Mouse (Mus musculus) kidney, postnatal 10 days (tissue): ENCODE measurements at regions not wholly inside any gene's neighbourhood (a gene's known extent, or its start where the extent isn't known, plus 50 kb on each side); places are given as distances from the start of the nearest gene placed in this dataset.

Source experiments
- DNase-seq: peaks from one replicate; pipeline ENCODE4 v3.0.0; 2021; ENCODE audit warnings: mixed read lengths

DNA sequence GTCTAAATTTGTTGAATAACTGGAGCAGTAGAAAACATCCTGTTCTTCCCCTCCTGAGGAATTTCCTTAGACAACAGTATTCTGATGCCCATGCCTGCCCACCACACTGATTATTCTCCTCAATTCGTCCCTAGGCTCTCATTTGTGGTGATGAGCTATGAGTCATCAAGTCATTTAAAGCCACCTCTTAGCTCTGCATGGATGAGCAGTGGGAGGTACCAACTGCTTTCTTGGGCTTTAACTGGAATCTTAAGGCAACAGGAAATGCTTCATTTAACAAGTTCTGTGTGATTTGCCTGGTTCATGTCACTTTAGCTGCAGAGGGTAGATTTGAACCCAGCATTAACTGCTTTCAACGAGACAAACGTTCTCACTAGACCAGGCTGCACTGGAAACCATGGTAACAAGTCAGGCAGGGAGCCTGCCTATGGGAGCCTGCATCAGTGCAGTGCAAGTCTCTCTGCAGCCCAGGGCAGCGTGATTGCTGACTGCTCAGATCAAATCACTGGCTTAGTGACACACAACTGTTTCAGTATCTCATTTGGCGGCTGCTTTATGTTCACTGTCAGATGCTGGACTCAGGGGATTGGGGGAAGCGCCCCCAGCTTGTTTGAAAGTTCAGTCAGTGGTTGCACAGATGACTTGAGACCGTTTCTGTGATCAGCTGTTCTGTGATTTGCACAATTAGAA lies 273.5 kb upstream of the Tle4 start:
- peak; percentile 31 for DNase-seq

DNA sequence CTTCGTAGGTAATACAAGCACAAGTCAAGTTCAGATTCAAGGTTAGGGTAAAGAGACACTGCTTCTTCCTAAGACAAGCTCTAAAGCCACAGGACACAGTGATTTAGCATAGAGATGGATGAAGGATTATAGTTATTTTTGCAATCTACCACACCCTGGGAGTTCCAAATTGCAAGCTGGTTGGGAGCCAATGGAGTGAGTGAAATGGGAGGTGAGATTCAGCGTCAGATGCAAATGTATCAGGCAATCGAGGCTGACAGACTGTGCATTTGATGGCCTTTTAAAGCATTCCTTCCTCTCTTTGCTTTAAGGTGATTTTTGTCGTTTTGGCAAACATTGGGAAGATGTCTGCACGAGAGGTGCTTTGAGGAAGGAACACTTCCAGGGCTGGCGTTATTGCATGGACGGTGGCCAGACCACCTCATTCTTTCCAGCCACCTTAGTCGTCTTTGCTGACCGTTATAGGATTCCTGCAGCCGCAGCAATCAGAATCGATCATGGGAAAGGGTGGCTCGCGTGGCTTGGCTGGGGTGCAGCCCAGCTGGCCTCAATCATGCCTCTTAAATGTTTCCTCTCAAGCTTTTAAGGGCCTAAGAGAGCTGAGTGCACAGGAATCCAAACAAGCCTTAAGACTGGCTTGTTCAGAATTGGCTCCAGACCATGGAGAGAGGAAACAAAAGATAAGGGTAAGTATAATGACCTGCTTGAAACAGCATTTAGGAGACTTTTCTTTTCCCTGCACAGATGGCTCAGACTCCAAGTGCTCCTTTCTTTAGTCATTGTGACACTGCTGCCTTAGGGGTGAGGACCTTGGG lies 265.0 kb upstream of the Tle4 start:
- peak; percentile 20 for DNase-seq

DNA sequence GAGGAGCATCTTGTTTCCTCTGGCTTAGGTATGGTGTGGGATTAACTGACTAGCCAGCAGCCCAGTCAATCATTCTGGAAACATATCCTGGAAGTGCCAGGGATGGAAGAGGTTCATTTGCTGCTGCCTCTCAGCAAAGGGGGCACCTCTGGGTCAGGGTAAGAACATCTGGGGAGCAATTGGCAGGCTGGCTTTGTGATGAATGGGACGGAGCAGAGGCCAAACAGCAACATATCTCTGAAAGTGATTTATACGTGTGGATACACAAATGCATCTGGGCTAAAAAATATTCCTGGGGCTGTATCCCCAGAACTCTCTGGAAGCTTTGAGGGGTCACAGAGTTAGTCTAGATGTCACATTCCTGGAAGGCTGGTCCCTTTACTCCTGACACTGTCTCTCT lies 257.2 kb upstream of the Tle4 start:
- no peak for DNase-seq

DNA sequence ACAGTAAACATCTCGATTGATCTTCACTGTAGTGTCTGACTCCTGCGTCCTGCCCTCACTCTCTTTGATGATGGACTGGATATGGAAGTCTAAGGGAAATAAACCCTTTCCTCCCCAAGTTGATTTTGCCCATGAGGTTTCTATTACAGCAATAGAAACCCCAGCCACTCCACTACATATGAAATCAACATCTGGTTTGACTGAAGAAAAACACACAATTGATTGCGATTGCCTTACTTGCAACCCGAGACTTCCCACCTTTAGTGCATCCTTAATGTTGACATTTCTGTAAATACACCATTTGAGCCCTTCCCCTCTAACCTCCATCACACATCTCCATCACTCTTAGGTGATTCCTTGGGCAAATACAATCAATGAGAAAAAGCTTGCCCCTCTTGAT lies 255.6 kb upstream of the Tle4 start:
- DNase-seq: no peak

DNA sequence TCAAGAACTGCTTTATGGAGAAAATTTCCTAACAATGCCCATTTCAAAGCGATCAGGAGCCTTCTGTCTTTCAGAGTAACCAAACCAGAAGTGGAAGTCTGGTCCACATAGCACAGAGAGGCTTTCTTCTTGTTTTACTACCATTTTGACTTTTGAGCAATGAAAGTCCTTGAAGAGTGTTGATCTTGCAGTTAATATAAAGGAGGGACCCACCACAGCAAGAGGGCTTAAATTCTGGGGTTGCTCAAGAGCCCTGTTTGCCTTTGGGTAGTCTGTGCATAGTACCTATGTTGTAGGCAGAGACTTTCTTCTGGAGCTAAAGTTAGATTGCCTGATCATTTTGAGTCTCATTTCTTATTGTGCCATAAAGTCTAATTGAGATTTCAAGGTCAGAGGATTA lies 251.7 kb upstream of the Tle4 start:
- DNase-seq: no peak

DNA sequence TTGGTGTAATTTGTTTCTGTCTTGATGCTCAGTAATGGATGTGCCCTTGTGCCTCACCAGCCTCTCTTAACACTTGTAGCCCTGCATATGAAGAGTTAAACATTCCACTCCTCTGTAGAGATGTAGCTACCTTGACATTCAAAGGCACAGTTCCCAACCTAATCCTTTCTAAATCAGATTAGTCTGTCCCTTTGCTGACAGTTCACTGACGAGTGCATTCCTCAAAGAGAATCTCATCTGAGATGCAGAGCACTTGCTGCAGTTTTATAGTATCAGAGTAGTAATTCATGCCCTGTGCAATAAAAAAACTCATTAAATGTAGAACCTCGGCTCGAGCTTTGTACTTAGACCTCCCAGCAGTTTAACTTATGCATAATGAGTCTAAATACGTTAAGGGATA lies 249.3 kb upstream of the Tle4 start:
- DNase-seq: no peak

DNA sequence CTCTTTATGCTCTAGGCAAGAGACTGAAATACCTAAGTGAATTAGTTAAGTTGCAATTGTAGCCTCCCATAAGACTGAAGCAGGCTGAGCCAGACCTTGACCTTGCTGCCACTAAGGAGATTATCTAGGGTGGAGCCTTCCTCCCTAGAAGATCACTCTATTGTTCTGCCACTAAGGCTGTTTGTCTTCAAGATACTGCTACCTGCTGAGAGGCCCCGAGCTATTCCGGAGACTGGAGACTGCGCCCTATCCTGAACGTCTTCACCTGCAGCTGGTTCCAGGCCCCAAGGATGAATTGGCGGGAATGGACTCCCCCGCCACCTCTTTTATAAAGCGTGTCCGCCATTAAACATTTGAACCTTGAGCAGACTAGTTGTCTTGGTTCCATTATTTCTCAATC lies 237.8 kb upstream of the Tle4 start:
- DNase-seq: no peak

DNA sequence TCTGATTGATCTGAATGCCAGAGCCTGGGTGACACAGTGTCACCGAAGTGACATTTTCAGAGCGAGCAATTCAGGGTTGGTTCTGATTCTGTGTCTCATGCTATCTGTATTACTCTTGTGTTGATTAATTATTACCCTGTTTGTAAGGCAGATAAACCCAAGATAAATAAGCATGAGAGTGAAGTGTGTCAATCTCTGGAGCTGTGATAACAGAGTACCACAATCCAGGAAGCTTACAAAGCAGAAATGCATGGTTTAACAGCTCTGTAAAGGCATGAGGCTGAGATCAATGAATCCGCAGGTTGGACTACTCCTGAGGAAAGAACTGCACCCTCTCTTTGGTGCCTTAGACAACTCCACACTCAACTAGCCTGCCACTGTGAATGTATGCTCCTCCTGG lies 218.5 kb upstream of the Tle4 start:
- no peak for DNase-seq

DNA sequence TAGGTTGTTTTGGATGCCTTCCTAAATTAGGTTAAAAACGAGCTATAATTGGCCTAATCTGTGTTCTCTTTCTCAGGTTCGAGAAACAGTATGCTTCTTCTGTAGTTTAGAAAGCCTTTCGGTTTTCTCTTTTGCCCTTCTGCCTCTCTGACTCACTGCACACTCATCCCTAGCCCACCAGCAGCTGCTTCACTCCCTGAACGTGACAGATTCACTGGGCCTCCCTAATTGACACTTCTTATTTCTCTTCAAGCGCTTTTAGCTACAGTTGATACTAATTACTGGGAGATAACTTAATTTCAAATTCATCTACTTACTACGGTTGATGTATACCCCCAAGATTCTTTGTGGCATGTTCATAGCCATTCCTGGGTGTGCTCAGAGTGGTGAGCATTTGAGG lies 208.9 kb upstream of the Tle4 start:
- no peak for DNase-seq

DNA sequence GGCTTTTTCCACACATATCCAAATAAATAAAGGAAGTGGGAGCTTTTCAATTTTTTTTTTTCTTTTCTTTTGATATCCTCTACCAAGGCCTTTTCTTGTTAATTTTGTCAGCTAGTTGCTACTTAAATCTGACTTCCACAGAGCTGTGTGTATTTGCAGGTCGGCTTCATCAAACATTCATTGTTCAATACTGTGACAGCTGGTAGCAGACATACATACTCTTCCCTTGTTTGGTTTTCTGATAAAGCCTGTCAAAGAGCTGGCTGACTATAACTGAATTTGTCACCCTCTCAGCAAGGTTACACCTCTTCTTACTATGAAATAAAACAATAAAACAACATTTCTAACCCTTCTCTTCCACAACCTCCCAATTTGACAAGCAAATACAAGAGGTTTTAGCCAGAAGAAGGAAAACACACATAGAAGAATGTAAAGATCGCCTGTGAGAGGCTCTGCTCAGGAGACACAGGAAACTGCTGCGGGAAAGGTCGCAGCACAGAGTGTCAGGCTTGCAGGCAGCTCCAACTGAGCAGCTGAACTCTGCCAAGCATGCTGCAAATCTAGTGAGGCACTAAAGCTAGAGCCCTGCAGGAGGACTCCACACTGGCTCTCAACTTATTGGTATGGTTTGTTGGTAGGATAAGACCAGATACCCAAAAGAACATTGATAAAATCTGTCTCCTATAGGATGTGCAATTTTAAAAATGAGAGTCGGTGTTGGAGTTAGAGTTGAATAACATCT lies 205.2 kb upstream of the Tle4 start:
- DNase-seq: peak; percentile 5

DNA sequence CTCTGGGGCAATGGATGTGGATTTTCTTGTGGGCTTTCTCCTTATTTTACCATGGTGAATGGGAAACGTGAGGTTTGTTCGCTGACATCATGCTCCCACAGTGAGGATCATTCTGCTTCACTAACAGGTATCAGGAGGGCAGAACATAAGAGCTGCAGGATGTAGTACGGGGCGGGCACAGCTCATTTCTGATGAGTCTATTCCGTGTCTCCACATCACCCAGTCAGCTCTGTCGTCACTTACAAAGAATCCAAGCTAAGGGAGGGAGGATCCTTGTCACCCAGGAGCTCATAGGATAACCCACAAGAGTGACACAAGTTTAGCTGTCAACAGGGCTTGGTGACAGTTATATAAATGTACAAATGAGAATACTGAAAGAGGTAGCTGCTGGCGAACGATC lies 203.8 kb upstream of the Tle4 start:
- DNase-seq: no peak

DNA sequence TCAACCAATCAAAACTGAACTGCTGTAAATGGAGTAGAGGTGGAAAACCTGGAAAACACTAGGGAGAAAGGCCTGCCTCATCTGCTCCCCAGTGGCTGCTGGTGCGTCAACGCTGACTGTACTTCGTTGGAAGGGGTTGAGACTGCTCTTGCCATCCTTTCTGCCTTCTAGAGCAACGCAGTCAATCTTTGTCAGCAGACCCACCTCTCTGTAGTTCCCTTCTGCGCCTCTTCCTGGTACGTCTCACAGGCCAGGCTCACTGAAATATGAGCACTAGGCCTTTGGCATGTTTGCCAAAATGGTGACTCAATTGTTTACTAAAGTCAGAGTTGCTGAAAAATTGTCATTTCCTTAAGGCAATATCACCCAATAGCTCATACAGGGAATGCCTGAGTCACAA lies 201.2 kb upstream of the Tle4 start:
- no peak for DNase-seq

DNA sequence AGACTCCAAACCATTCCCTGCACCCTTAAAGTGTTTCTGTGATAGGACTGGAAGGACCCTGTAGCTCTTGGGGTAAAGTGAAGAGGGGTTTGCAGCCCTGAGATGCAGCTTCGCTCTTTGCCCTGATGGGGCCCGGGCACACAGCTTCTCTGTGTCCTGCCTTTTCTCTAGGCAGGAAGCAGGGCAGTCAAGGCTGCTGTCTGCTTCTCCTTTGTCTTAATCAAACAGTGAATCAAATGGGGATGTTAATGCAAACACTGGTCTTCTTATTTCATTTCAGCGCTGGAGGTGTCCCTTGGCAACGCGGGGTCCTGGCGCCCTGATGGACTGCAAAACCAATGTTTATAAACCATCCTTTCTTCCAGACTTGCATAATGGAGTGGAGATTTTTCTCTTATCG lies 200.6 kb upstream of the Tle4 start:
- no peak for DNase-seq

DNA sequence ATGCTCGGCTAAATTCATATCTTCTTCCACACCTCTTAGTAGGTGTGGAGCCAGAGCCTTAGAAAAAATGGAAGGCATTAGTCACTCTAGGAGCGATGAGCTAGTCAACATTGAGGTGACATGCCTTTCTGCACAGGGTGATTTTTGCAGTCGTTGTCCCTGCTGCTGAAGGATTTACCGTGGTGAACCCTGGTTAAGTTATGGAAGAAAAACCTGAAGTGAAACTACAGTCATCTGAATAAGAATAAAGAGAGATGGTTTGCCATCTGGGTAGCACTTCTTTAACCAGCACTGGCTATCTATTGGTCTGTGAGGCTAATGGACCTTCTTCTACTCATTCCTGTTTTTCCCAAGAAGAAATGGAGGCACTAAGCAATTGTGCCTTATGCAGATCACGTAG lies 198.1 kb upstream of the Tle4 start:
- no peak for DNase-seq

DNA sequence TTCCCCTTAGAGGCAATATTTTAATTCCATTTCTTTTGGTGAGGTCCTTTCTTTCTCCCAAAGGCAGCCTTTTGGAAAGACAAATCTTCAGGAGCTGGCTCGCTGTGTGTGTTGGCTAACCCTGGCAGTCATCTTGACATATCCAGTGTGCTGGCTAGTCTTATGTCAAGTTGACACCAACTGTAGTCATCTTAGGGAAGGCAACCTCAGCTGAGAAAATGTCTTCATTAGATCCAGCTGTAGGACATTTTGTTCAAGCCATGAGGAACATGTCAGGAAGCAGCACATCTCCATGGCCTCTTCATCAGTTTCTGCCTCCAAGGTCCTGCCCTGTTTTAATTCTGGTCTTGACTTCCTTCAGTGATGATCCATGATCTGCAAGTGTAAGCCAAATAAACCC lies 192.1 kb upstream of the Tle4 start:
- no peak for DNase-seq

DNA sequence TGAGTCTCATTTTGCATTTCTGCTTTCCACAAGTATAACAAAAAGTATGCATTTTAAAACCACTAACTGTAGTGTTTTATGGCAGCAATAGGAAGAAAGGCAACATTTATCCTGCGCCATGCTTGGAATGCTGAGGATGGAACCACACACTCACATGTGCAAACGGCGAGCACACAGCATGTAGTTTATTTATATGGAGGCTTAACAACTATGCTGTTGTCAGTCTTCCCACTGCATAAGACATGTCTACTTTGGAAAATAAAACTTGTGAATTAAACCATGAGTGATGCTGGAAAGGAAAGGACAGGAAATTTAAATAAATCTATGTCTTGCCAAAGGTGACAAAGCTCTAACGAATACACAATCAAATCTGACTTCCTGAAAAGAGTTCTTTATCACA lies 190.8 kb upstream of the Tle4 start:
- no peak for DNase-seq

DNA sequence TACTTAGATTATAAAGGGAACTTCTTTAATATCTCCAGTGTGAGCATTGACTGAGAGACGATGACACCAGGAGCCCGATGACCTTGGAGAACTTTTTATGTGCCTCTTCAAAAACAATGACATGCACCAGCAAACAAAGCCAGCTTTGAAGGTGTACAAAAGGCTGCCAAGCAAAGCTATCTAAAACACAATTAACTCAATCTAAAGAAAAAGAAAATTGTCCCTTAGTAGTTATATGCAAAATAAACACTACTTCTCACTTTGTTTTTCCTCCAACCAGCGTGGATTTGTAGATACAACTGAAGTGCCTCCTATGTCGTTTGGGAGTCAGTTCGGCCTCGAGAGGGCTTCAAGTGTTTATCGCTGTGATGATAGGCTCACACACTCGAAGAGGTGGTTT lies 189.0 kb upstream of the Tle4 start:
- DNase-seq: no peak

DNA sequence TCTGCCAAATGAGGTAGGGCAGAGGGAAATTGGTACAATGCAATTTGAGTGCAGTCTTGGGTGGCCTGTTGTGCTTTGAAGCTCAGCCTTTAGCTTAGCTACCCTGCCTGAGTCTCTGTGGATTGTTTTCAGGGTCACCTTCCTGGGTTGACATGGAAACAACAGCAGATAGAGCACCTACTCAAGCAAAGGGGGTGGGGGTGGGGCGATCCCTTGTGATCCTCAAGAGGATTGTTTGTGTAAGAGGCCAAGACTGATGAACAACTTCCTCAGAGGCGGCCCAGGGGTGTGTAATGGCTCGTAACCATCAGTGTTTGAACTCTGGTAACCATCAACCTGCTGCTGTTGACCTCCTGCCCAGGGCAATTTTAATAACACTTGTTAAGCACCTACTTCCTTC lies 187.8 kb upstream of the Tle4 start:
- no peak for DNase-seq

DNA sequence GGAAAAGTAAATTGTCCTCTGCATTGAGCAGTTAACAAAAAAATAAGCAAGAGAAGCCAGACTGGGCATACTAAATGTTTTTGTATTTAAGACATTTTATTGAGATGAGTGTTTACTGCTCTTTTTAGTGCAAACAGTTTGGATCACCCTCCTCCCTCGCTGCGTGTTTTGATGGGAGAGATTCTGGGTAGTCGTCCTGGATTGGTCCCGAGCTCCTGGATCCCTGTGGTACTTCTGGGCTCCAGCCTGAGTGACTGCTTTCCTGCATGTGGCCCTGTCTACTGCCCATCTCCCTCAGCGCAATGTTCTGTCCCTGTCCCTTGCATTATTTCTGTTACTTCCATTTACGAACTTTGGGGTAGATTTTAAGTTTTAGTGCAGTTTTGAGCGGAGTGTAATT lies 179.9 kb upstream of the Tle4 start:
- DNase-seq: no peak

DNA sequence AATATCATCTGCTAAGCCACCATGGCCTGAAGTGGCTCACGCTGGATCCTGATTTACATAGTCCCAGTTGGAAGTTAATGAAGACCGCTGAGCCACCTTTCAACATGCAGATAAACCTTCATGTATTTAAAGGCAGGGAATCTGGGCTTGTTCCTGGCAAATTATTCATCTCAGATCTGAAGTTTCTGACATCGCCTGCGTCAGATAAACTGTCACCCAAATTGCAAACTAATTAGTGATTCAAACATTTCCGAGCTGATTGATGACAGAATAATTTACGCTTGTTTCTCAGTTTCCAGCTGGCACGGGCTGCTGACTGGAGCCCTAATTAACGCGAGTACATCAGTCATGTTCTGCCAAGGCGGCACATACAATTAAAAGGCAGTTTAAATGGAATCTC lies 179.3 kb upstream of the Tle4 start:
- no peak for DNase-seq

DNA sequence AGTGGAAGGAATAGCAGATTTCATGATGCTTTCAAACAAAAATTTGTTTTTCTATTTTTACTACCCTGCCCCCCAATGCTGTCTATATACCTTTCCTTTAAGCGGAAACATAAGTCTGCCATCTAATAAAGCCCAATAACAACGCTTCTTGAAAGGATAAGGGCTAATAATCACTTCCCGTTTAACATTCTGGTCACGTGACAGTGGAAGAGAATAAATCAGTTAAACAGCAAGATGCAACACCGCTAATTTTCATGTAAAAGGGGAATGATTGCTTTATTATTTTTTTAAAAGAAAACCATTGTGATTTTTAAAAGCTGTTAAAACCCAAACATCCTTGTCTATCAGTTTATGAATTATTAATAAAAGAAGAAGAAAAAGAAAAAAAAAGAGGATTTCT lies 178.9 kb upstream of the Tle4 start:
- no peak for DNase-seq

DNA sequence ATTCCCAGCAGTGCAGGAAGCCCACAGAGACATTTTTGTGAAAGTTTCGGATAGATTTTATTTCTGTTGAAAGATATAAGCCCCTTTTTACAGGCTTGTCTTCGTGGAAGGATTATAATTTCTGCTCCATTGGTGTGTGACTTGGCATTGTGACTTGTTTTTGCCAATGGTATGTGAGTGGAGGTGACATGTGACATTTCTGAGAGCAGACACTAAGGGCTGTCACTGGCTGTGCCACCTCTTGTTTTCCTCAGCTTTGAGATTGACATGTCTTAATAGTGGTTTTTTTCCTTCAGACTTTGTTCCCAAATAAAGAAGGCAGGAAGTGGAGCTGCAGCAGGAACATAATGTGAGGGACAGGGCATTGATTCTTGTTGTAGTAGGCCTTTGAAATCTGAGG lies 174.9 kb upstream of the Tle4 start:
- DNase-seq: no peak

DNA sequence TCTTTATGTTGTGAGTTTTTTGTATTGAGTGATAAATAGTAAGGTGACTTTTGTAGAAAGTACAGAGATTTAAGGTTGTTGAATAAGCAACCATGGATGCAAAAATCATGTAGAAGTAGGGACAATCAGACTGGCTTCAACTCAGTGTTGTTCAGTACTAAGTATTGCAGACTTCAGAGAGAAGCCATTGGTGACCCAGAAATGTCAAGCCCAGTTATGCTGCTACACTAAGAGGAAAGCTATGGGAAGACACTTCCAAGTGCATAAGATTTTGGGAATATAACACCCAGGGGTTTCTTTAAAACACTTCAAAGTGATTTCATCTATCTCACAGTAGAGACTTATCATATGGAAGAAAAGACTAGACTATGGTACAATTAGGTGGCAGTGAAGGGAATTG lies 154.8 kb upstream of the Tle4 start:
- no peak for DNase-seq

DNA sequence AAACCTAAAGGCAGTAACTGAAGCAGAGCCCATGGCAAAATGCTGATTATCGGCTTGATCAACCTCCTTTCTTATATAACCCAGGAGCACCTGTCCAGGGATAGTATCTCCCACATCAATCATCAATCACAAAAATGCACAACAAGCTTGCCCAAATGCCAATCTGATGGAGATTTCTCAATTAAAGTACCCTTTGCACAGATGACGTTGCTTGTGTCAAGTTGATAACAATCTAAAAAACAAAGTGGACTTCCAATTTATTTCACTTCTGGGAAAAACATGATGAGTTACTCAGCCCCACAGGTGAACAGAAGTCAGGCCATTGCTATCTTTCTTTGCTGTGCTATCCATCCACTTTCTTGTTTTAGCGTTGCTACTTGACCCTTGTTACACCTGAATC lies 144.5 kb upstream of the Tle4 start:
- DNase-seq: no peak
